In the genomic region with DNA sequence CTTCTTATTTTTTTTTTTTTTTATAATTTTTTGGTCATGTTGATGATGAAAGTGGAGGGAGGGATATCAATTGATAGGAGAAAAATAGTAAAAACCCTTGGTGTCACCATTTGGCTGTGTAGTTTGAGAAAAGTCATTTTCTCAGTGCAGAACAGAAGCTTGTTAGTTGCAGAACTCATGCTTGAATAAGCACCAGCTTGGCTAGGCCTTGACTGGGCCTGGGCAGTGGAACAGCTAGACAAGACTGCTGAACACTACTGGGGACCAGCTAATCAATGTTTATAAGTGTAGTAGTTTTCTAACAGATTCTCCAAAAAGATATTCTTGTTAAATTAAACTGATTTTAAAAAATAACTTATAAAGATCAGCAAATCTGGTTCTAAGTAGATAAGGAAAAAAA, we compare ENCODE assay signal across 14 mouse cellular contexts.
"Had no signal": no experiment of that assay in that cellular context is flagged by ENCODE, and none has a peak within 500 bp of the region (broad histone marks: within the 10 kb centered on the region; RNA-seq: fewer than 3 reads in every experiment).

No protein-coding gene starts in this region.

- DNase-seq: gastrocnemius, adult 2 months; gastrocnemius, postnatal 10 days; gastrocnemius, postnatal 25 days; heart, adult 18-20 months; heart, postnatal 10 days; kidney, adult 11 months; kidney, adult 2 months; kidney, adult 9 months; kidney, postnatal 14 days; layer of hippocampus, adult 9-11 months; layer of hippocampus, postnatal 36 days; liver; liver, embryonic 13.5 days; liver, postnatal 0 days had no signal
